Mouse (Mus musculus) small intestine, adult 2 months (tissue): ENCODE measurements around the gene Clta.

Experiments
- CTCF ChIP-seq: fragments of 200-500 bp; IDR thresholded peaks from 2 replicates; pipeline ENCODE4 v1.5.1; 2012; ENCODE audit warnings: low read depth, mild to moderate bottlenecking, control low read depth, inconsistent platforms, low read length, moderate library complexity, mixed read lengths; ENCODE audit not compliant: insufficient replicate concordance, insufficient read length; ENCODE audit errors: extremely low read depth
- POLR2A ChIP-seq: fragments of 200-500 bp; IDR thresholded peaks from 2 replicates; pipeline ENCODE4 v1.6.1; 2012; ENCODE audit warnings: low read depth, mild to moderate bottlenecking, control low read depth, inconsistent platforms, low read length, moderate library complexity

- TF ChIP-seq CTCF (no peak), POLR2A (no peak)
These were observed 29.2 kb upstream of the Clta start for GRCm38 (mm10) chr4:43974914-43975616.
